Mouse (Mus musculus): ENCODE measurements around the gene Olfr1178.

Gene Olfr1178

GRCm38 (mm10) chr2:88386762-88387161 is at the start of gene Olfr1178:
Olfr1178 (plus strand) TSS chr2:88387062.
- DNase-seq: no peak

- no peak for DNase-seq
Measured at GRCm38 (mm10) chr2:88346392-88346791, 40.5 kb upstream of the Olfr1178 start, which contains the start of gene Olfr1177-ps. Olfr1177-ps (minus strand) TSS chr2:88346492.

- DNase-seq: no peak
Measured at GRCm38 (mm10) chr2:88356304-88356703, 30.6 kb upstream of the Olfr1178 start.

GRCm38 (mm10) chr2:88406353-88406752 is 19.5 kb downstream of the Olfr1178 start, which contains the start of gene Olfr1179:
Olfr1179 (minus strand) TSS chr2:88406453.
- DNase-seq: no peak

- DNase-seq: no peak
Measured at GRCm38 (mm10) chr2:88419051-88419450, 32.2 kb downstream of the Olfr1178 start, which contains the start of gene Olfr1180. Olfr1180 (minus strand) TSS chr2:88419151.

- DNase-seq: no peak
Measured at GRCm38 (mm10) chr2:88426071-88426470, 39.2 kb downstream of the Olfr1178 start, which contains the start of gene Olfr1181. Olfr1181 (minus strand) TSS chr2:88426171.

- DNase-seq: no peak
Measured at GRCm38 (mm10) chr2:88449031-88449430, 62.2 kb downstream of the Olfr1178 start, which contains the start of gene Gm13757. Gm13757 (minus strand) TSS chr2:88449131.

All from lung, adult 18-20 months (tissue).